Mouse (Mus musculus): ENCODE measurements around the gene Olfr922.

Olfr922 gene

DNA sequence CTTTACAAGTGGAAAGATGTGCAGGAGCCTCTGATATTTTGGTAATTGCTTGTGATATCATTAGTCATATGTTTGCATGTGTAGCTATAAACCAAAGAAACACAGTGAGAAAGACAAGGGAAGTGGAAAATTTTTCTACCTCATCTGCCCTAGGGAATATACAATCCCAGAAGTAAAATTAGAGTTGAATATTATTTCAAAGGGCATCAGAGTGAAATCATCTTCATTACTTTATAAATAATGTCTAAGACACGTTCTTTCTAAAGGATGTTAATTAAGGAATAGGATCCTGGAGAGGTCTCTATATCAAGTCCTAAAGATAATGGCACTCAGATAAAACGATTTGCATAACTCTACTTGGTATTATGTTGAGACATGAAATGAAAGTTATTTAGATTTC, at the start of gene Olfr922:
Gene Olfr922, plus strand, starts transcription at position 301 of the 400 bp plus-strand sequence.
- no peak for DNase-seq (ENCODE audit: low read depth, low spot score)

DNA sequence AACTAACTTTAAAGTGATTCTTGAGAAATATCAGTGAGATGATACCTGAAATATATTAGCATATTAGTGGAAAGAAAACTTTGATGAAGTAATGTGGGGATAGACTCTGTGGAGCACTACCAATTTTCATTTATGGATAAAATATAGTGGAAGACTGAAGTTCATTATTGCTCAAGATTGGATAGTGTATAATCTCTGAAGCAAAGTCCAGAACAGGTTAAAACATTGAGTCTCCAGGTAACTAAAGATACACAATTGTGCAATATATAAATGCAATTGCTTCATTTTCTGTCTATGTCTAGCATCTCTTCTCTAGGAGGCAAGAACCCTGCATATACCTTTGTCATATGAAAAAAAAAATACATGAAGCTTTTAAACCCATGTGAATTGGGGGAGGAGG, 41.6 kb upstream of the Olfr922 start, which contains the start of gene Olfr921:
Gene Olfr921, plus strand, starts transcription at position 301 of the 400 bp plus-strand sequence.
- no peak for DNase-seq (ENCODE audit: low read depth, low spot score)

DNA sequence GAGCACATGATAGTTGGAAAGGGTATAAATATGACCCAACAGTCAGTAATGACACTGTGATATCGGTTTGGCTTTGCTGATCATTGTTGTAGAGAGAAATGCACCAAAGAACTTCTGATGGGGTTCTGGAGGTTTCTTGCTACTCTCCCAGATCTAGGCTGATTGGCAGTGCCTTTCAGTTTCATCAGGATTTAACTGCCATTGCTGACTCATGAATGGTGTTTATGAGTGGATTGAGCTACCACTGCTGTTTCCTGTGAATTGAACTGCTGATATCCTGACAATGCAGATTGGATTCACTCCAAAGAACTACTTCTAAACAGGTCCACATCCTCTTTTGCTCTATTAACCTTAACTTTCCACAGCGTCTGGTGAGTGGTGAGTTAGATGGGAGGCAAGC, 21.7 kb upstream of the Olfr922 start:
- no peak for DNase-seq (ENCODE audit: low read depth, low spot score)

DNA sequence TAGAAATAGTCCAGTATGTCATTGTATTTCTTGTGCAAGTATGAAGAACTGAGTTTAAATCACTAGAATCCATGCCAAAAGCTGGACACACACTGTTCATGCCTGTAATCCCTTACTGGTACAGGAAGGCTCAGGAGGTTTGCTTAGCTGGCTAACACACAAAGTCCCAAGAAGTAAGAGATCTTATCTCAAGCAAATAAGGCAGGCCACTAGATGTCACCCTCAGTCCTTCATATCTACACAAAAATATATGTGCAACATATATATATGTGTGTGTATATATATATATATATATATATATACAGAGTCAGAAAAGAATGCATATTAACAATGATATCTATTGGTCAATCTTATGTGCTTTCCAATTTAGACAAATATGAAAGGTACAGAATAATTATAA, 8.7 kb upstream of the Olfr922 start:
- DNase-seq (ENCODE audit: low read depth, low spot score): no peak

DNA sequence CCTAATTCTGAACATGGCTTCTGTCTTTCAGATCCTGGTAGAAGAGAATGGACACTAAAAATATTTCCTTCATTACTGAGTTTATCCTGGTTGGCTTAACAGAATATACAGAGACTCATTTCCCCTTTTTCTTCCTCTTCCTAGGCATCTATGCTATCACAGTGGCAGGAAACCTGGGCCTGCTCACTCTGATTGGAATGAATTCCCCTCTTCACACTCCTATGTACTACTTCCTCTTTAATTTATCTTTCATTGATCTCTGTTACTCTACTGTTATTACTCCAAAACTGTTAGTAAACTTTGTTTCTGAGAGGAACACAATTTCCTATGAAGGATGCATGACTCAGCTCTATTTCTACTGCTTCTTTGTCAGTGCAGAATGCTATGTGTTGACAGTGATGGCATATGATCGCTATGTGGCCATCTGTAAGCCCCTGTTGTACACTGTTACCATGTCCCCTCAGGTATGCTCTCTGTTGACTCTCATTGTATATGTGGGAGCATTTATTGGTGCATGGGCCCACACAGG, 1.1 kb downstream of the Olfr922 start:
- no peak for DNase-seq (ENCODE audit: low read depth, low spot score)

DNA sequence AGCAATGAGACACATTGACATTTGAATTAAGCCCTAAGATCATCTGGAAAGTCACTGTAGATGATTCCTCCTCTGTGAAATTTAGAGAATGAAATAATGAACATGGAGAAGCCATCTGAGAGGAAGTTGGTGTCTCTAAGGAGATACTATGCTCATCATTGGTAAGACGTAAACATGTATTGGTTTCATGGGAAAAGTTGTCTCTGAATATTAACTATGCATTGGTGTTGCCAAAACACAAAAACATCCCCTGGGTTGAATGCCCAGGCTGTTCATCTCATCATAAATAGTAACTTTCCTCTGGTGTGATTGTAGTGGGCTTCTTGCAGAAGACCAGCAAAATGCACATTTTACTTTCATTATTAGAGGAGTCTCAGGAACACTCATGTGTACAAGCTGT, 11.8 kb downstream of the Olfr922 start, which contains the start of gene Olfr923:
Gene Olfr923, plus strand, starts transcription at position 301 of the 400 bp plus-strand sequence.
- DNase-seq (ENCODE audit: low read depth, low spot score): no peak

DNA sequence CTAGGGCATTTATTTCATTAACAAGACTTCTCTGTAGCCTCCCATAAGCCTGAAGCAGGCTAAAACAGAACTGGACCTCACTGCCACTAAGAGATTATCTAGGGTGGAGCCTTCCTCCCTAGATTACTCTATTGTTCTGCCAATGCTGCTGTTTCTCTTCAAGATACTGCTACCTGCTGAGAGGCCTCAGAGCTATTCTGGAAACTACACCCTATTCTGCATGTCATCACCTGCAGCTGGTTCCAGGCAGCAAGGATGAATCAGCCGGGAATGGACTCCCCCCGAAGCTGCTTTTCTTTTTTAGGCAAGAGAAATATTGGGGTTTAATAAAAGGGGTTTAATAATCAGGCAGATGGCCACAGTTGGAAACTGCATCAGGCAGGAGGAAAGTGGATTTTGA, 18.6 kb downstream of the Olfr922 start:
- no peak for DNase-seq (ENCODE audit: low read depth, low spot score)

DNA sequence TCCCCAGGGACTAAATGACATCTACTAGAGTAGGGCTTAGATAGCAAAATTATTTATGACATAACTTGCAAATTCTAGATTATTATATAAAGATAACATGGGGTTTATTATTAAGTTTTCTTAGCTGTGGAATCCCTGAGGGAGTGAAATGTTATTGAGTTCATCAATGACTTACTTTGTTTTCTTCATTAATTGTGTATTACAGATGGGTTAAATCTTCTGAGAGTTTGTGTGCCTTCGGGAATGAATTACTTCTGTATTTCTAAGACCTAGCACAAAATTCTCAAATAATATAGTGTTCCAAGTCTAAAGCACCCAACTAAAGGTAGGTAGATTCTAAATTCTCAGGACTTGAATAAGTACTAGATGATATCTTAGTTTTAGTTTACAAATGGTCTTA, 29.7 kb downstream of the Olfr922 start, which contains the start of gene Olfr924:
Gene Olfr924, plus strand, starts transcription at position 301 of the 400 bp plus-strand sequence.
- DNase-seq (ENCODE audit: low read depth, low spot score): no peak

DNA sequence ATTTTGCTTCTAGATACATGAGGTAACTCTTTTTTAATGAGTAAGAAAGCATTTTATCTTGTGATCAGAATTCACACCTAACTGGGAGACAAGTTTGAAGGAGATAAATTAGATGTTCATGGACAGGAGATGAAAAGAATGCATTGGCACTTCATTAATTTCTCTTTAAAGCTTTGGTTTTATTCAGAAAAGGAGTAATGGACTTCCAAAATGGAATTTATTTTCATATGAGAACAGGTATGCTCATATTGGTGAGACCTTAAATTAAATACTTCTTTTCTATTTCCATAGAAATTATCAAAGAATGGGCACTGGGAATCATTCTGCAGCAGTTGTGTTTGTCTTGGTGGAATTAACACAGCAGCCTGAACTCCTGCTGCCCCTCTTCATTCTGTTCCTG, 40.3 kb downstream of the Olfr922 start, which contains the start of gene Olfr26:
Gene Olfr26, plus strand, starts transcription at position 301 of the 400 bp plus-strand sequence.
- no peak for DNase-seq (ENCODE audit: low read depth, low spot score)

Data from CD4-positive, CD25-positive, alpha-beta regulatory T cell, adult 2 months (primary cell).